Mouse (Mus musculus): ENCODE measurements around the gene A930004D18Rik. TPM values are rescaled to one million over a fixed set of nuclear protein-coding genes. Genes with fewer than 3 reads are reported as not detected.

The A930004D18Rik gene
- total RNA-seq, 2 experiments from 2014 or later, result 2.5 to 2.7 TPM

DNA sequence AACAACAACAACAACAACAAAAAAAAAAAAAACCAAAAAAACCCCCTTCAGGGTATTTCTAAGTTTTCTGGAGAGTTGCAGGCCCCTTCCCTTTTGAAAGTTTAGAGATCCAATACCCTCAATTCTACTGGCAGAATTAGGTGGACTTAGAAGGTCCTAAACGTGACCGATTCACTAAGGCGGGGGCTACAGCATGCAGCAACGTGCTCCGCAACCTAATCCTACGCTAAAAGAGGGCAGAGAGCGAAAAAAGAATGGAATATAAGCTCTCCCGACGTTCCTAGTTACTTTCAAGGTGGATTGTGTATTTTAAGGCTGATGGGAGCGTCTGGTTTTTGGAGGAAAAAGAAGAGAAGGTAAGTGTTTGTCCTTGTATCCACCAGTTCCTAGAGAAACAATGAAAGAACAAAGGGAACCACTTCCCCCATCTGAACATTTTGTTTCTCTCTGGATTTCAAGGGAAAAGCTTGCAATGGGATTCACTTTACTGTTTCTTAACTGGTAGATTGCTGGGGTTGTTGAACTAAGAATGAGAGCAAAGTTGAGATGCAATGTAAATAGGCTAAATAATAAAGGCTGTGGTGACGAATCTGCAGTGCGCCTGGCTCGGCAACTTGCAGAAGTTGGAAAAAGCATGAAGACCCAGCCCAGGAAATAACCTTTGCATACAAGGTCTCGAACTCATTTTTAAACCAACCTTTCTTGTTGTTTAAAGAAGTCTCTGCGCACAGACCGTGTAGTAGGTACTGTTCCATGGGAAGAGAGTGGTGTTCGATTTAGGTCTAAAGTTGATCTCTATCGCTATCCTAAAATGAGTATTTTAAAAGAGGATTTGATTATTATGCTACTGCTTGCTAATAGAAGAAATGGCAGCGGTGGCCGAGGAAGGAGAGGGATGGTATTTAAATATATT is 17.7 kb upstream of the A930004D18Rik start, which contains the start of gene Mllt10:
TSS of gene Mllt10 (plus strand) at position 222 of the 913 bp plus-strand sequence.
- DNase-seq (ENCODE audit: extremely low spot score in 1 of 2, low spot score in 2 of 2), result no peak
- intact Hi-C loops (cut with DNase I), result loop anchor here (10.0 kb wide), 1 partner anchor 620 kb away; the partner anchor contains the start of genes Bmi1 and Commd3

DNA sequence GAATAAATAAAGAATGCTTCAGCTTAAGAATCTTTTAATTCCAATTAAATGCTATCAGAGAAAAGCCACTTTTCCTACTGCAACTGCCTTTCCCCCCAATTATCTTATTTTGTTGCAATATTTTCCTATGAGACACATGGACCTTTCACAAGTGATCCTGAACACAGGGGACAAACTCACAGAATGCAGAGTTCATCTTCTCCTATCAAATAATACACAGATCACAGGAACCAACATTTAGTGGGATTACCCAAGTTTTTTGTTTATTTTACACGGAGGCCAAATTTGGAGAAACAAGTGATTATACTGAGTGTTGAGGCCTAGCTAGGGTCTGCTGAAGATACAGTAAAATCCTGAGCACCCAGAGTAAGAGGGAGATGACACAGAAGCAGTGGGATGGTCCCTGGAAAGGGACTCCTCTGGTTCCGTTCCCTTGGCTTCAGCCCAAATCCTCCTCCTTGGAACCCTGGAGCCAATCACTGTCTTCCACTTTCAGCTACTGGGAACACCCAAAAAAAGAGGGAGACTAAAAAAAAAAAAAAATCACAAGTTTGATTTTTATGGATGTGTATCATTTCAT is 16.5 kb upstream of the A930004D18Rik start:
- intact Hi-C loops (cut with DNase I), result loop anchor here (10.0 kb wide), 1 partner anchor 621 kb away; the partner anchor contains the start of genes Bmi1 and Commd3
- DNase-seq (ENCODE audit: extremely low spot score in 1 of 2, low spot score in 2 of 2), result peak in 1 of 2 experiments; percentile 66

DNA sequence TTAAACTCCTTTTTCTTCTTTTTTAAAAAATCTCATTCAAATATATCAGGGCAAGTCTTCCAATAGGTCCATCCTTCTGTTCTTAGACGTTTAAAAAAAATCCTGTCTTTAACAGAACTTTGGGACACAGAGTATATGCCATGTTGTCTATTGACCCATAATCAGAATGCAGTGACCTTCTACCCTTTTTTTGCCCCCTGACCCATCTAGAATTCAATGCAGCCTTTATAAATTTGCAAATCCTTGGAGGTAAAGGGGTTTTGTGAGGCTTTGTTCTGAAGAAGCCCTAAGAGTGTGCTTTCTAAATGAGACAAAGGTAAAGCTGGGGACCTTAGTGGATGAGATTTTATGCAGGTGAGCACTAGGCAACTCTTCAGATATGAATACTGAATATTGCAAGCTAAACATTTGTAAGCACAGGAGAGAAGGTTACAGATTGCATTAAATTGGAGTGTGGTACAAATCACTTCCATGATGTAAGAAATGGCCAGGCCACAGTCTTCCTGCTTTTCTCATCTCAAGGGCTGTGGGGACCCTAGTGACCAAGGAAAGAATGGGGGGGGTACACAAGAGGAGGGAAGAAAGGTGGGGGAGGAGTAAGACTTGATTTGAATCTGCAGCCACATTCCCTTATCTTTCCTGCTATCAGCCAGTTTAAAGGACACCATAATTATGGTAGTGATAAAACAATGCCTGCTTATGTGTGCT is 15.9 kb upstream of the A930004D18Rik start:
- intact Hi-C loops (cut with DNase I), result loop anchor here (10.0 kb wide), 1 partner anchor 621 kb away; the partner anchor contains the start of genes Bmi1 and Commd3
- no peak for DNase-seq (ENCODE audit: extremely low spot score in 1 of 2, low spot score in 2 of 2)

DNA sequence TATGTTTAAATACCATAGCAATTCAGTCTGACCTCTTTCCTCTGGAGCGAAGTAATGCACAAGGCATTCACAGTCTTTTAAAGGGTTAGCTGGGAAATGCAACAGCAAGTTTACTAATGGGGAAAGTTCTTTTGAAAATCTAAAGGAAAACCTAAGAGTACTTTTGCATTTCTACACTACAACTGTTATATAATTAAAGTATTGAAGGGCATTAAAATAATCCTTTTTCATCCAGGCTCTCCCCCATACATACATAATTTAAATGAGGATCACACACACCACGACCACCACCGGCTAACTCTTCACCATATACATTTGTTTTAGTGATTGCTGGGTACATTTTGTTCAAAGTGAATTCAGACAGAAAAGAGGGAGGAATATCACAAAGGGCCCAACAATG is 15.0 kb upstream of the A930004D18Rik start:
- intact Hi-C loops (cut with DNase I), result loop anchor here (10.0 kb wide), 1 partner anchor 622 kb away; the partner anchor contains the start of genes Bmi1 and Commd3
- no peak for DNase-seq (ENCODE audit: extremely low spot score in 1 of 2, low spot score in 2 of 2)

DNA sequence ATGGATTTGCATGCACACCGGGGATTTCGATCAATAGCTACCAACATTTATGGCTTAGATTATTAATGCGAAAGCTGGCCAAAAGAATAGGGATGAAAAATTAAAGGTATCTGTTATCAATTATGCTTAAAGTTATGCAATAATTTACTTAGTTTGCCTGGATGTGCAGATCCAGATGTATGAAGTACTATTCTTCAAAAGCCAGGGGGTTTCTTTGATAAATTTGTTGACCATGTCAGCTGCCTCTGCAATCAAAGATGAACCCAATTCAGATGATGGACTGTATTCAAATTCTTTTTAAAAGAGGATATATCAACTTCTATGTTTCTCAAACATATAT is 14.3 kb upstream of the A930004D18Rik start:
- no peak for DNase-seq (ENCODE audit: extremely low spot score in 1 of 2, low spot score in 2 of 2)
- intact Hi-C loops (cut with DNase I), result loop anchor here (10.0 kb wide), 1 partner anchor 623 kb away; the partner anchor contains the start of genes Bmi1 and Commd3

DNA sequence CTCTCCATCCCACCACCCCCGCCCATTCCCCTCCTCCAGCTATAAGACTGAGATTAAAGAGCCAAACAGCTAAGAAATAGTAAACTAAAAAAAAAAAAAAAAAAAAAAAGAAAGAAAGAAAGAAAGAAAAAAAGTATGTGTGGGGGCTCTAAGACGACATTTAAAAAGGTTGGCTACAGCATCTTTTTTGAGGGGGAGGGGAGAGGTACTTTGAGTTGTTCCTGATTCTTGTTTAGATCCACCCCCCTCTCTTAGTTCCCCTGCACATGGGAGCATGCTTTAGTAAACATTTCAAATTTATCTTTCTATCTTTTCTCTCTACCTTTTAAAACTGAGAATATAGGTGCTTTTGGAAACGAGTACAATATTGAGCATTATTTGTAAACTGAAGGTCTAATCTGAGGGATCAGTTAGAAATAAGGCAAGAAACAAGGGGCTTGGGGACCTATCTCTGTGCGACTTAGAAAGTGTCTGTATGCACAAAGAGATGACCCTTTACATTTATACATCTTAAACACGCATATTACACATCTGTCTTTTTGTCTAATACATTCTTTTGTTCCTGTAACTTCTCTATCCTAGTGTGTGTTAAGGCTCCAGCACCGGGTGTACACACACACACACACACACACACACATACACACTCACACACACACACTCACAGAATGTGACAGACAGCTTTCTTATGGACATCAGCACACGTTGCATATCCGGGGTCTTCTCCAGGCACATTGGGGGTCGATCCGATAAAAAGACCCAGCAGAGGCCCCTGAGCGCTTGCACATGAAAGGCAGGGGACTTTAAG is 13.7 kb upstream of the A930004D18Rik start:
- no peak for DNase-seq (ENCODE audit: extremely low spot score in 1 of 2, low spot score in 2 of 2)
- intact Hi-C loops (cut with DNase I), result loop anchor here (10.0 kb wide), 1 partner anchor 624 kb away; the partner anchor contains the start of genes Bmi1 and Commd3

DNA sequence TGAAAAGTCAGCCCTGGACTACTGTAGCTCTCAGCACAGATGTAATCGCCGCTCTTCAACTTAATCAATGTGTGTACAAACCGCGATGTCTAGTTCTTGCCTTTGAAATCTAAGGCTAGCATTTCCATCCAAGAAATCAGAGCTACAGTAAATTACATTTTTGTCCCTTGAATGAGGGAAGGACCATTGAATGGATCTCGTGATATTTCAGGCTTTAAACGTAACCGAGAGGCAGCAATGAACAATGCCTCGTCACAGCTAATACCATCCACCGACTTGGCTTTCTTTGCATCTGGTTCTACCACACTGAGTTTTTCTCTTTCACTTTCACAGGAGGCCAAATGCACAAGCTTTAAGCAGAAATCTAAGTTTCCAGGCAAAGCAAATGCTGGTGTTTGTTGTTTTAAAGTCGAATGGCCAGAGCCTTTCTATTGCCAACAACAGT is 13.0 kb upstream of the A930004D18Rik start:
- no peak for DNase-seq (ENCODE audit: extremely low spot score in 1 of 2, low spot score in 2 of 2)
- intact Hi-C loops (cut with DNase I), result loop anchor here (10.0 kb wide), 1 partner anchor 624 kb away; the partner anchor contains the start of genes Bmi1 and Commd3

DNA sequence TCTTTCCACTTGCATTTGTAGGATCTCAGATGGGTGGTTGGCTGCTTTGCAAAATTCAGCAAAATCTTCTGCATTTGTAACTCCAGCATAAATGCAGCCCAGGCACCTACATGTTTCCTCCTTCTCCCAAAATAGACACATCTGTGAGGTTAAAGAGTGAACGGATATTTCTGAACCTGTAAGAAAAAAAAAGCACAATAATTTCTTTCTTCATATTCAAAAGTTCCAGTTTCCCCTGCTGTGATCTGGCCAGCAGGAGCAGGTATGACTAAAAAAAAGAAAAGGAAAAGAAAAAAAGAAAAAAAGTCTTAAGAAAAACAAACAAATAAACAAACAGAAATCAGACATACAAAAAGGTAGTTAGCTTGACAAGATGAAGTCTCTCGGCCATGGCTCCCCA is 12.5 kb upstream of the A930004D18Rik start:
- DNase-seq (ENCODE audit: extremely low spot score in 1 of 2, low spot score in 2 of 2), result no peak
- intact Hi-C loops (cut with DNase I), result loop anchor here (10.0 kb wide), 1 partner anchor 625 kb away; the partner anchor contains the start of genes Bmi1 and Commd3

DNA sequence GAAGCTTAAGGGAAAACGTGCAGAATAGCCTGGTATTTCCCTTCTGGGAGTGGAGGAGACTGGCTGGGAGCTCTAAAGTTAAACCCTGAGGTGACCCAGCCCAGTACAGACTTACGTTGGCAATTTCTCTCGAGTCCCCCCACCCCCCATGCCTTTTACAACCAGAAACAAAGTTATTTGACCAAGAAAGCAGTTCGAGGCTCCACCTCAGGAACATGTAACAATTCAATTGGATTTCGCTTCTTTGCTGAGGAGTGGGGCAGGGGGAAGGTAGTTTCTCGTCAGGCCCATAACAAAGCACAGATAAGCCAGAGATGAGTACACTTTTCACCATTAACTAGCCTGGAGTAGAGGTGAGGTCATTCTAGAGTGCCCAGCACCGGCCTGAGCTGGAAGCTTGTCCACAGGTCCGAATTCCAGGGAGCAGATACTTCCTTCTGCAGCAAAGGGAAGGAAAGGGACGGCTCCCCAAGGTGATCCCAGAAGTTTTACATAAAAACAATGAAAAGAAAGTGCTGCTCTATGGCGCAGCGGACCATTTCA is 11.8 kb upstream of the A930004D18Rik start:
- intact Hi-C loops (cut with DNase I), result no loop called here
- no peak for DNase-seq (ENCODE audit: extremely low spot score in 1 of 2, low spot score in 2 of 2)

DNA sequence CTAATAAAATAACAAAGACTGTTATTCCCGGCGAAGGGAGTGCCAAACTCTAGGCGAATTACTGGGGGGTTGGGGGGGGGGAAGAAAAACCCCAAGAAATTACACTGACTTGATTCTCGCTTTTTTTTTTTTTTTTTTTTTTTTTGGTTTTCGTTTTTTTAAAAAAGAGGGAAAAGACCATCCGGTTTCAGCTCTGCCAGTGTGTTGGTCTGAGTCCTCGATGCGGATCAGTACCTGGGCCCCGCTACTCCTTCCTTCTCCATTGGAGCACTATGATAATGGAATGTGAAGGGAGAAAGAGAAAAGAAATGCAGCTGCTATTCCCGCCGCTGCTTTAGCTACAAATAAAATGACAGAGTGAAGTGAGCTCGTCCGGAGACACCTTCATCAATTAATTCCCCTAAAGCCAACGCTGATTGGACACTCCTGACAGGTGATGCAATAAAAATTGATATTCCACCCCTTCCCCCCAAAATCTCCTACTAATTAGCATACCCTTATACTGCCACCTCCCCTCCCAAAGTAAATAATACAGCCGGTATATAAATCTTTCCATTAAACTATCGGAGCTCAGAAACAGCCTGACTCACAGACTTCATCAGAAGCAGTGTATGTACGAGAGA is 11.0 kb upstream of the A930004D18Rik start, which contains the start of gene Skida1:
TSS of gene Skida1 (minus strand) at position 599 of the 623 bp plus-strand sequence.
- intact Hi-C loops (cut with DNase I), result no loop called here
- no peak for DNase-seq (ENCODE audit: extremely low spot score in 1 of 2, low spot score in 2 of 2)

DNA sequence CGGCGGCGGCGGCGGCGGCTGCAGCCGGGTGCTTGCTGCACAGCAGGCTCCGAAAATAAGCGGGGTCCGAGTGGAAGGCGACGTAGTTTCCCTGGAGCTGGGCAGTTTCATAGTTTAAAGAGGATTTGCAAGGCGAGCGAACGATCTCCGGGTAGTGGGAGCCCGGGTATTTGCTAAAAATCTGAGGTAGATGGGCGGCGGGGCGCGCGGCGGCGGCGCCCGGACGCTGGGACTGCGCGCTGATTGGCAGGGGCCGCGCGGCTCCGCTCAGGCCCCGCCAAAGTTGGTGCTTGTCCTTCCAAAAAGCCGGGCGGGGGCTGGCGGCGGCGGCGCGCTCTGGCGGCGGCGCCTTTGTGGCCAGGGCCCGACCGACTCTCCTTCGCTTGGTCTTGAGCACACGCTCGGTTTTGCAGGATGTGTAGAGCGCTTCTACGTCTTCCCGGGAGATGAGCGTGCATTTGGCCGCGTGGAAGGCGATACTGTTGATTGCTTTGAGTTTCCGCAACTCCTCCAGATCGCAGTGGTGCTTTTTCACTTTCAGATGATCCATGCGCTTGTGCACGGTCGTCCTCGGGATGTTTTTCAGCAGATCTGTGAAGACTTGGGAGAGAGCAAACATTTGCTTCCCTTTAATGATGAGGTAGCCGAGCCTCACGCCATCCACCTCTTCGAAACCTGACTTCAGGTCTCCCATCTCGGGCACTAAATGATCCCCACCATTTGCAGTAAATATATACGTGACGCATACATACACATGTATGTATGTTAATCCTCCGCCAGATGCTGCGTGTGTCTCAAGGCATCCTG is 10.3 kb upstream of the A930004D18Rik start:
- intact Hi-C loops (cut with DNase I), result no loop called here
- peak in 1 of 2 experiments; percentile 89 for DNase-seq (ENCODE audit: extremely low spot score in 1 of 2, low spot score in 2 of 2)

DNA sequence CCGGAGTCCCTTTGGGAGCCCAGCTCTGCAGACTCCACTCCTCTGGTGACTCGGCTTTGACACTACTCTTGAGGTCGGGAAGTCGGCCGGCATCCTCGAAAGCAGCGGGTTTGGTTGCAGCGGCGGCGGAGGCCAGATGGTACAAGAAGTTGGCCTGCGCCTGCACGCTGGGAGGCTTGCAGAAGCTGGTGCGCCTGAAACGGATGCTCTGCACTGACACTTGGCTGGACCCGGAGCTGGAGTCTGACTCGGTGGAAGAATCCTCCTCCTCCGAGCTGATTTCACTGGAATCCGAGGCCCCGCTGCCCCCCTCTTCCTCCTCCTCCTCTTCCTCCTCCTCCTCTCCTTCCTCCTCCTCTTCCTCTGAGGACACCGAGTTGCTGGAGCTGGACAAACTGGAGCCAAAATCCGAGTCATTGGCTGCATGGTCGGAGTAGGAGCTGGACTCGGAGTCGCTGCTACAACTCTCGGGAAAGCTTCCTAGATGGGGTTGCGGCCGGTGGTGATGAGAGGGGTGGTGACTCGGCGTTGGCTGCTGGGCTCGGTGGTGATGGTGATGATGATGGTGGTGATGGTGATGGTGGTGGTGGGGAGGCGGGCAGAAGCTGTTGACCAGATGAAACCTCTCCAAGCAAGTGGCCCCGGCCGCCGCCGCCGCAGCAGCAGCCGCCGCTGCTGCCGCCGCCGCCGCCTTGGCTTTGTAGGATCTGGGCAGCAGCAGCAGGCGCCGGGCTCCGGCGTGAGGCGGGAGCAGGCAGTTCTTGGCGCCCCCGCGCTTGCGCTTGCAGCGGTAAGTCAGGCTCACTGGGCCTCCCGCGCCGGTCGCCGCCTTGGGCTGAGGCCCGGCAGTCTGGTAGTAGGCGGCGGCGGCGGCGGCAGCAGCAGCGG is 9.5 kb upstream of the A930004D18Rik start:
- intact Hi-C loops (cut with DNase I), result no loop called here
- peak in 1 of 2 experiments; percentile 87 for DNase-seq (ENCODE audit: extremely low spot score in 1 of 2, low spot score in 2 of 2)

DNA sequence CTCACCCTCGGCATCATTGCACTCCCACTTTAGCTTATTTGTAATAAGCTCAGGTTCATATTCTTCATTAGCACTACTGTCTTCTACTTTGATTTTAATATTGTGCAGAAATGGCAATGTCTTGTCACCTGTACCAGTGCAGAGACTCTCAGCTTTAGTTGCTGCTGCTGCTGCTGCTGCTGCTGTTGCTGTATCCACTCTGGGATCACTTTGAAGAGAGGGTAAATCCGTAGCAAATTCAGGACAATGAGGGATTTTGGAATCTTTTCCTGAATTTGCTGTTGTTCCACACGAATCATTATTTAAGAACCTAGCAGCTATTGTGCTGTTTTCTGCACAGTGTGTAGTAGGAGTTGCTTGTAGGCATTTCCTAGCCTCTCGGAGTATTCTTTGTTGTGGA is 8.6 kb upstream of the A930004D18Rik start:
- intact Hi-C loops (cut with DNase I), result no loop called here

DNA sequence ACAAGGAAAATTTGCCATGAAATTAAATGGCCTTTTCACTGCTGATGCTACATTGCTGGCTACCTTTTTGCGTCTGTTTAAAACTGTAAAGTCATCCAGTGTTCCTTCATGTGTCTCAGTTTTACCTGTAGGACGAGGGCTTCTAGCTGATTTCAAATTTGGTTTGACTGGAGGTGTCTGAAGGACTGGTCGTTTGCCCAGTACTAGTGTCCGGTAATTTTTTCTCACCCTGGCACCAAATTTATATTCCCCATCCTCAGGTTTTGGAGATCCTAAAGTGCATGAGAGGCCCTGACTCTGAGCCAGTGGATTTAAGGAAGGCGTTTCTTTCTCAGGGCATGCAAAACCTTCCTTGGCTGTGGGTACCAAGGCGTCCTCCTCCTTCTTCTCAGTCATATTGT is 8.2 kb upstream of the A930004D18Rik start:
- DNase-seq (ENCODE audit: extremely low spot score in 1 of 2, low spot score in 2 of 2), result no peak
- intact Hi-C loops (cut with DNase I), result no loop called here

More for the DNA sequence above, 8.6 kb upstream of the A930004D18Rik start:
- DNase-seq (ENCODE audit: extremely low spot score in 1 of 2, low spot score in 2 of 2), result no peak

DNA sequence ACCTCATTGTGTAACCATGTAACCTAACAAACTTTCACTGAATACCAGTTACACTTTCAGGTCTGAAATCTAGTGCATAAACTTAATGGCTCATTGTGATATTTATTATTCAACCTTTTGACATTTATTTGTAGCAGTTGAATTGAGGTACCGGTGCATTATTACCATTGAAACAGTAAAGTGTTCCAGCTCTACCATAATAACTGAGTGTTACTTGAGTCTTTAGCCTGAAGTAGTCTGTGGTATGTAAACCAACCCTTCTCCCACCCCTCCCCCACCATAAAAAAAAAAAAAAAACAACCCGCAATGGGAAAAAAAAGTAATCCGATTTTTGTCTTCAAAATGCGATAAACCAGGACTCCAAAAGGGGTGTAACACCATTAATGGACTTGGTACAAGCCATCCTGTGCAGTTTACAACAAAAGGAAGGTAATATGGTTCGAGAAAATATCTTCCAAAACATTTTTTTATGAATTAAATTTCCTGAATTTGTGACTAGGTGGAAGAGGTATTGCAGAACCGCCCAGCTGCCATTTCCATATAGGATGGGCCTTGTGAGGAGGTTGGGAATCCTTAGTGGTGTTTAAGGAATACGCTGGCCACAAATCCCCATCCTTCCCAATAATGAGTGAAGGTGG is 7.7 kb upstream of the A930004D18Rik start:
- intact Hi-C loops (cut with DNase I), result no loop called here
- no peak for DNase-seq (ENCODE audit: extremely low spot score in 1 of 2, low spot score in 2 of 2)
